Mouse (Mus musculus): ENCODE results near the gene Mis12.

- TF ChIP-seq CTCF (IDR thresholded peaks at IDR 0.05; ENCODE audit: control insufficient read depth, insufficient read depth, insufficient read length) (no peak), USF1 (IDR thresholded peaks at IDR 0.05; ENCODE audit: low read depth) (no peak), MAX (IDR thresholded peaks at IDR 0.05) (no peak), MYOD1 (IDR thresholded peaks at IDR 0.05; ENCODE audit: control insufficient read depth, insufficient read length, low read depth) (no peak)
Measured at GRCm38 (mm10) chr11:70972586-70972985, 46.8 kb upstream of the Mis12 start.

Data from C2C12 (cell line).